In the genomic region with DNA sequence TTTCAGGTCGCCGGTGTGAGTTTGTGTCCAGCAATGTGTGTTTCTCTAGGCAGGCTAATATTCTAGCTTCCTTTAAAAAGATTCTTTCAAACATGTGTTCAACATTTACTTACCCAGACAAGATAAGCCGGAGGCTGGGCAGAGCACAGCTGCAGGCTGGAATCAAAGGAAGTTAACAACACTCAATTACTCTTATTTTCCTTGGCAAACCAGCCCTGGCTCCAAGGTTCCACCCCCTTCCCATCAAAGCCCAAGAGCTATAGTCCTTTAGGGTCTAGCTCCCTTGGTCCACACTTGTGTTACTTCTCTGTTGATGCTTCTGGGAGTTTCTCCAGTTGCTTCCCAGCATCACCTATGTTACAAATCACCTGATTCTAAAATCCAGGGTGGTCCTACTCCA, we compare ENCODE assay signal across 17 mouse cellular contexts. TPM values are rescaled to one million over a fixed set of nuclear protein-coding genes. Genes with fewer than 3 reads are reported as not detected.
DNase-seq lines count a peak whose midpoint lies in the region; ATAC-seq and TF ChIP-seq lines count a peak whose summit lies in the region.
"Had no signal": no experiment of that assay in that cellular context is flagged by ENCODE, and none has a peak within 500 bp of the region (broad histone marks: within the 10 kb centered on the region; RNA-seq: fewer than 3 reads in every experiment).

No protein-coding gene starts in this region.

- peaks cover 13% of the 10 kb centered on the region; the same call in 1 of the 2 replicates for H3K4me1 ChIP-seq in forebrain, postnatal 0 days (ENCODE audit: insufficient read depth)
- peaks cover 16% of the 10 kb centered on the region for H3K4me1 ChIP-seq in forebrain, embryonic 16.5 days (replicated peaks; ENCODE audit: control insufficient read depth, insufficient read depth, low read length)
- H3K4me1 ChIP-seq in embryonic facial prominence, embryonic 10.5 days: peaks cover 16% of the 10 kb centered on the region
- peaks cover 5% of the 10 kb centered on the region; the same call in 1 of the 2 replicates for H3K4me1 ChIP-seq in lung, postnatal 0 days (ENCODE audit: insufficient read depth, low read depth, low read length)
- H3K4me1 ChIP-seq: embryonic facial prominence, embryonic 15.5 days; liver, embryonic 13.5 days; midbrain, embryonic 12.5 days had no signal

- H3K4me2 ChIP-seq in forebrain, postnatal 0 days (ENCODE audit: low read depth): no peak overlapping the region
- no peak overlapping the region for H3K4me2 ChIP-seq in forebrain, embryonic 16.5 days (ENCODE audit: low read length)
- peak overlapping the region; percentile 32 for H3K4me2 ChIP-seq in lung, postnatal 0 days (replicated peaks; ENCODE audit: low read depth, low read length)
- H3K4me2 ChIP-seq: embryonic facial prominence, embryonic 15.5 days; limb, embryonic 13.5 days; liver, embryonic 13.5 days; midbrain, embryonic 12.5 days; neural tube, embryonic 12.5 days had no signal

- no peak for TF ChIP-seq EP300 in lung, postnatal 0 days (IDR thresholded peaks at IDR 0.05)

- 56% methylated on average over 3 of the region's 3 CpGs for WGBS in forebrain, postnatal 0 days
- WGBS in forebrain, embryonic 16.5 days: 57% methylated on average over 3 of the region's 3 CpGs
- 57% methylated on average over 3 of the region's 3 CpGs for WGBS in embryonic facial prominence, embryonic 10.5 days
- WGBS in lung, postnatal 0 days: 32% methylated on average over 3 of the region's 3 CpGs

- H3K27ac ChIP-seq in forebrain, postnatal 0 days (ENCODE audit: low read depth, low read length): 0 out of 2 replicates have a peak overlapping the region, but pooled peaks have one; percentile 40
- H3K27ac ChIP-seq in forebrain, embryonic 16.5 days (ENCODE audit: low read length): no peak overlapping the region
- peak overlapping the region; percentile 24; the same call in 1 of the 2 replicates for H3K27ac ChIP-seq in embryonic facial prominence, embryonic 10.5 days (replicated peaks)
- peak overlapping the region; percentile 32 for H3K27ac ChIP-seq in lung, postnatal 0 days (ENCODE audit: low read length)
- H3K27ac ChIP-seq: embryonic facial prominence, embryonic 15.5 days; heart, adult 2 months; limb, embryonic 13.5 days; liver, embryonic 13.5 days; midbrain, embryonic 12.5 days; neural tube, embryonic 12.5 days; stomach, postnatal 0 days had no signal

- H3K27me3 ChIP-seq in forebrain, postnatal 0 days (ENCODE audit: insufficient read depth, low read length): no peaks in the 10 kb centered on the region
- H3K27me3 ChIP-seq in forebrain, embryonic 16.5 days (replicated peaks; ENCODE audit: control insufficient read depth, insufficient read depth, low read length): no peaks in the 10 kb centered on the region
- no peaks in the 10 kb centered on the region for H3K27me3 ChIP-seq in embryonic facial prominence, embryonic 10.5 days (replicated peaks; ENCODE audit: low read depth, poor library complexity, severe bottlenecking)
- no peaks in the 10 kb centered on the region for H3K27me3 ChIP-seq in lung, postnatal 0 days (replicated peaks; ENCODE audit: insufficient read depth, low read length)
- H3K27me3 ChIP-seq: embryonic facial prominence, embryonic 15.5 days; midbrain, embryonic 12.5 days; neural tube, embryonic 12.5 days had no signal

- no peaks in the 10 kb centered on the region for H3K9me3 ChIP-seq in forebrain, postnatal 0 days (ENCODE audit: low read length)
- H3K9me3 ChIP-seq in forebrain, embryonic 16.5 days (ENCODE audit: control insufficient read depth, low read length): no peaks in the 10 kb centered on the region
- H3K9me3 ChIP-seq in embryonic facial prominence, embryonic 10.5 days: no peaks in the 10 kb centered on the region
- H3K9me3 ChIP-seq in lung, postnatal 0 days (ENCODE audit: low read length): no peaks in the 10 kb centered on the region
- H3K9me3 ChIP-seq: embryonic facial prominence, embryonic 15.5 days; limb, embryonic 13.5 days; liver, embryonic 13.5 days; midbrain, embryonic 12.5 days; neural tube, embryonic 12.5 days had no signal

- H3K4me3 ChIP-seq in forebrain, postnatal 0 days (ENCODE audit: low read depth, low read length): no peak overlapping the region
- no peak overlapping the region for H3K4me3 ChIP-seq in forebrain, embryonic 16.5 days (replicated peaks; ENCODE audit: low read length)
- no peak overlapping the region for H3K4me3 ChIP-seq in embryonic facial prominence, embryonic 10.5 days
- H3K4me3 ChIP-seq in lung, postnatal 0 days (ENCODE audit: low read depth, low read length): no peak overlapping the region
- H3K4me3 ChIP-seq: embryonic facial prominence, embryonic 15.5 days; heart, adult 2 months; limb, embryonic 13.5 days; liver, embryonic 13.5 days; midbrain, embryonic 12.5 days; neural tube, embryonic 12.5 days had no signal

- DNase-seq in forebrain, postnatal 0 days: no peak
- DNase-seq in kidney, postnatal 10 days: peak; percentile 28
- DNase-seq in kidney, adult 8-10 months: no peak
- no peak for DNase-seq in embryonic facial prominence, embryonic 10.5 days (ENCODE audit: low spot score)
- DNase-seq in lung, postnatal 0 days (ENCODE audit: low spot score): peak; percentile 36
- DNase-seq: cerebellum, adult 8-10 months; kidney, adult 18-20 months; kidney, postnatal 36 days; liver, embryonic 13.5 days had no signal

- no peaks in the 10 kb centered on the region for H3K36me3 ChIP-seq in forebrain, postnatal 0 days (ENCODE audit: insufficient read depth)
- no peaks in the 10 kb centered on the region for H3K36me3 ChIP-seq in forebrain, embryonic 16.5 days (ENCODE audit: control insufficient read depth, insufficient read depth)
- no peaks in the 10 kb centered on the region for H3K36me3 ChIP-seq in embryonic facial prominence, embryonic 10.5 days (replicated peaks)
- no peaks in the 10 kb centered on the region for H3K36me3 ChIP-seq in lung, postnatal 0 days (ENCODE audit: insufficient read depth, low read length)
- H3K36me3 ChIP-seq: embryonic facial prominence, embryonic 15.5 days; limb, embryonic 13.5 days; liver, embryonic 13.5 days; midbrain, embryonic 12.5 days; neural tube, embryonic 12.5 days had no signal

- ATAC-seq in forebrain, postnatal 0 days: no peak
- ATAC-seq in forebrain, embryonic 16.5 days: no peak
- peak; percentile 61; the same call in 1 of the 2 replicates for ATAC-seq in lung, postnatal 0 days
- ATAC-seq in megakaryocyte progenitor cell, adult 5-6 weeks (replicated peaks; ENCODE audit: poor library complexity): no peak

- no peak for TF ChIP-seq CTCF in forebrain, postnatal 0 days (IDR thresholded peaks at IDR 0.05; ENCODE audit: low read depth)
- no peak for TF ChIP-seq CTCF in lung, postnatal 0 days (IDR thresholded peaks at IDR 0.05)

- no peak overlapping the region for H3K9ac ChIP-seq in forebrain, postnatal 0 days
- H3K9ac ChIP-seq in forebrain, embryonic 16.5 days (replicated peaks; ENCODE audit: low read depth, low read length): no peak overlapping the region
- no peak overlapping the region for H3K9ac ChIP-seq in lung, postnatal 0 days (replicated peaks; ENCODE audit: low read depth)
- H3K9ac ChIP-seq: embryonic facial prominence, embryonic 15.5 days; limb, embryonic 13.5 days; liver, embryonic 13.5 days; midbrain, embryonic 12.5 days; neural tube, embryonic 12.5 days had no signal

RNA-seq across cellular contexts. Expression of gene Sh3rf1, which starts 6.7 kb away (rescaled TPM):
- total RNA-seq in forebrain, postnatal 0 days (2014; rRNA removed): 28.5 and 35.4 TPM in 2 replicates
- polyA plus RNA-seq in forebrain, postnatal 0 days (2015; fragmentation: Nextera tagmentation; extraction: Ambion mirVana): 18.3 and 27.3 TPM in 2 replicates
- polyA plus RNA-seq in forebrain, embryonic 16.5 days (2015; fragmentation: Nextera tagmentation; extraction: Ambion mirVana): 30.4 and 33.6 TPM in 2 replicates
- polyA plus RNA-seq in embryonic facial prominence, embryonic 10.5 days (2016; fragmentation: Nextera tagmentation; extraction: Ambion mirVana): 17.0 and 17.4 TPM in 2 replicates
- polyA plus RNA-seq in lung, postnatal 0 days (2015; fragmentation: Nextera tagmentation; extraction: Ambion mirVana): 11.2 and 11.5 TPM in 2 replicates
- 3.0 TPM in 2 replicates for total RNA-seq in megakaryocyte progenitor cell, adult 5-6 weeks (2015)
- total RNA-seq in megakaryocyte progenitor cell, adult 5-6 weeks (2017): 2.2 and 3.3 TPM in 2 replicates

Comparison
In these comparisons a context has a peak if more than half of its experiments do, and no peak if none do; other contexts are left out.
1. DNase-seq: peak in kidney, postnatal 10 days (single experiment) and lung, postnatal 0 days (single experiment); none in forebrain, postnatal 0 days (single experiment), kidney, adult 8-10 months (0 of 2) and embryonic facial prominence, embryonic 10.5 days (single experiment).